Mouse (Mus musculus) heart, adult 2 months (tissue): Measurements from ENCODE around the gene Cbln3.

Experiments used
- CTCF ChIP-seq: fragments of 200-600 bp; IDR thresholded peaks from 2 replicates; pipeline ENCODE4 v1.8.1; 2022; ENCODE audit warnings: antibody characterized with exemption, mild to moderate bottlenecking, moderate library complexity
- POLR2A ChIP-seq: fragments of 200-500 bp; IDR thresholded peaks from 2 replicates; pipeline ENCODE4 v1.6.1; 2011; ENCODE audit warnings: mild to moderate bottlenecking, low read depth, low read length, control low read depth; ENCODE audit not compliant: insufficient read depth

DNA sequence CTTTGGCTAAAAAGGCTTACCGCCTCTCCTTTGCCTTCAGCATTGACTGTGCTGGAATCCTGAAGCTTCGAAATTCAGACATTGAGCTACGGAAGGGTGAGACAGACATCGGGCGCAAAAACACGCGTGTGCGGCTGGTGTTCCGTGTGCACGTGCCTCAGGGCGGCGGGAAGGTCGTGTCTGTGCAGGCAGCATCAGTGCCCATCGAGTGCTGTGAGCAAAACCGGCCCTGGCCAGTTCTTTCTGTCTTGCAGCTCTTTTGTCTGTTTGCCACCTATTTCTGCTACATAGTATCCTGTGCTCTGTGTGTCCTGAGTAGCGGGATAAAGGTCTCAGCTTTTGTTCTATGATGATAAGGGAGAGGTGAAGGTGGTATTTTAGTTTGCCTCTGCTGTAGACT lies 54.3 kb downstream of the Cbln3 start:
- TF ChIP-seq CTCF (no peak), POLR2A (no peak)
